8 mouse cellular contexts compared by ENCODE assay signal in genomic region chr19:60789452-60789851, GRCm38 (mm10). TPM values are rescaled to one million over a fixed set of nuclear protein-coding genes. Genes with fewer than 3 reads are reported as not detected.
DNase-seq lines count a peak whose midpoint lies in the region; ATAC-seq and TF ChIP-seq lines count a peak whose summit lies in the region.

No protein-coding gene starts in this region.

- H3K9ac ChIP-seq in hindbrain, embryonic 15.5 days = peak overlapping the region; percentile 82
- H3K9ac ChIP-seq in midbrain, postnatal 0 days (replicated peaks; ENCODE audit: low read length, poor library complexity, severe bottlenecking) = peak overlapping the region; percentile 100

- no peak for DNase-seq in layer of hippocampus, adult 2 months (ENCODE audit: low spot score in 2 of 2)
- no peak for DNase-seq in layer of hippocampus, adult 11-12 months (ENCODE audit: low spot score)
- DNase-seq in midbrain, postnatal 0 days (ENCODE audit: low spot score) = no peak
- no peak for DNase-seq in layer of hippocampus, adult 18-20 months (ENCODE audit: low spot score in 2 of 2)
- DNase-seq in gastrocnemius, adult 18-20 months (ENCODE audit: low spot score) = no peak
- DNase-seq in testis, postnatal 14 days (ENCODE audit: low spot score) = no peak

- no peaks in the 10 kb centered on the region for H3K27me3 ChIP-seq in hindbrain, embryonic 15.5 days
- H3K27me3 ChIP-seq in midbrain, postnatal 0 days (ENCODE audit: insufficient read depth, low read length) = no peaks in the 10 kb centered on the region

- WGBS in hindbrain, embryonic 15.5 days = 1% methylated on average over 7 of the region's 7 CpGs
- 2% methylated on average over 7 of the region's 7 CpGs for WGBS in midbrain, postnatal 0 days

- peak overlapping the region; percentile 98 for H3K4me3 ChIP-seq in layer of hippocampus, adult 2 months
- peak overlapping the region; percentile 95 for H3K4me3 ChIP-seq in brown adipose tissue, adult 24 weeks (ENCODE audit: insufficient read depth, low read depth, low read length)
- peak overlapping the region; percentile 85 for H3K4me3 ChIP-seq in hindbrain, embryonic 15.5 days
- peak overlapping the region; percentile 97 for H3K4me3 ChIP-seq in midbrain, postnatal 0 days (ENCODE audit: low read depth, low read length)

- ATAC-seq in hindbrain, embryonic 15.5 days (ENCODE audit: low FRiP score, low read depth) = no peak
- ATAC-seq in midbrain, postnatal 0 days (ENCODE audit: low FRiP score) = no peak

- H3K27ac ChIP-seq in layer of hippocampus, adult 2 months = peak overlapping the region; percentile 98
- peak overlapping the region; percentile 90 for H3K27ac ChIP-seq in brown adipose tissue, adult 24 weeks (replicated peaks; ENCODE audit: low read depth, low read length)
- no peak overlapping the region; the same call in 1 of the 2 replicates for H3K27ac ChIP-seq in hindbrain, embryonic 15.5 days (replicated peaks)
- peak overlapping the region; percentile 98; the same call in 1 of the 2 replicates for H3K27ac ChIP-seq in midbrain, postnatal 0 days (ENCODE audit: low read depth, low read length)

- TF ChIP-seq CTCF in layer of hippocampus, adult 2 months (conservative IDR thresholded peaks at IDR 0.05) = no peak
- no peak for TF ChIP-seq CTCF in midbrain, postnatal 0 days (IDR thresholded peaks at IDR 0.05)

- no peaks in the 10 kb centered on the region for H3K9me3 ChIP-seq in hindbrain, embryonic 15.5 days
- no peaks in the 10 kb centered on the region for H3K9me3 ChIP-seq in midbrain, postnatal 0 days (ENCODE audit: low read length)

- H3K36me3 ChIP-seq in hindbrain, embryonic 15.5 days = no peaks in the 10 kb centered on the region
- H3K36me3 ChIP-seq in midbrain, postnatal 0 days (ENCODE audit: insufficient read depth, low read length) = no peaks in the 10 kb centered on the region

- peak overlapping the region; percentile 60 for H3K4me2 ChIP-seq in hindbrain, embryonic 15.5 days
- peak overlapping the region; percentile 73 for H3K4me2 ChIP-seq in midbrain, postnatal 0 days (ENCODE audit: low read depth, low read length, poor library complexity, severe bottlenecking)

- peaks cover 7% of the 10 kb centered on the region; the same call in 1 of the 2 replicates for H3K4me1 ChIP-seq in brown adipose tissue, adult 24 weeks (ENCODE audit: control insufficient read depth, insufficient read depth, insufficient read length, low read length)
- peaks cover 31% of the 10 kb centered on the region for H3K4me1 ChIP-seq in hindbrain, embryonic 15.5 days (replicated peaks)
- H3K4me1 ChIP-seq in midbrain, postnatal 0 days (ENCODE audit: insufficient read depth, low read length) = peaks cover 3% of the 10 kb centered on the region; the same call in 1 of the 2 replicates

RNA-seq across cellular contexts. Expression of gene Eif3a, which starts 1.0 kb away (rescaled TPM):
- 100 to 1,000 TPM; 105 to 106 TPM for total RNA-seq in layer of hippocampus, adult 2 months (2021)
- polyA plus RNA-seq in brown adipose tissue, adult 24 weeks (2012; ENCODE audit: insufficient read depth, insufficient read length, missing spikeins) = 79.1 and 88.5 TPM in 2 replicates
- polyA plus RNA-seq in hindbrain, embryonic 15.5 days (2015; fragmentation: Nextera tagmentation; extraction: Ambion mirVana) = 101 and 107 TPM in 2 replicates
- 86.5 and 119 TPM in 2 replicates for total RNA-seq in midbrain, postnatal 0 days (2014; rRNA removed)
- 78.3 and 87.0 TPM in 2 replicates for polyA plus RNA-seq in midbrain, postnatal 0 days (2015; fragmentation: Nextera tagmentation; extraction: Ambion mirVana)
- 10 to 100 TPM; 95.6 to 99.8 TPM for total RNA-seq in layer of hippocampus, adult 18-20 months (2021)
- total RNA-seq in gastrocnemius, adult 18-20 months (2021) = 10 to 100 TPM; 83.7 to 95.7 TPM

RNA-seq across cellular contexts. Expression of gene Fam45a, which starts 21.9 kb away (rescaled TPM):
- 10 to 100 TPM; 42.7 to 47.7 TPM for total RNA-seq in layer of hippocampus, adult 2 months (2021)
- 27.5 and 27.7 TPM in 2 replicates for polyA plus RNA-seq in brown adipose tissue, adult 24 weeks (2012; ENCODE audit: insufficient read depth, insufficient read length, missing spikeins)
- polyA plus RNA-seq in hindbrain, embryonic 15.5 days (2015; fragmentation: Nextera tagmentation; extraction: Ambion mirVana) = 41.2 and 42.9 TPM in 2 replicates
- total RNA-seq in midbrain, postnatal 0 days (2014; rRNA removed) = 39.8 and 47.5 TPM in 2 replicates
- polyA plus RNA-seq in midbrain, postnatal 0 days (2015; fragmentation: Nextera tagmentation; extraction: Ambion mirVana) = 45.5 and 46.4 TPM in 2 replicates
- total RNA-seq in layer of hippocampus, adult 18-20 months (2021) = 10 to 100 TPM; 44.5 to 45.3 TPM
- total RNA-seq in gastrocnemius, adult 18-20 months (2021) = 10 to 100 TPM; 11.9 to 12.4 TPM

RNA-seq across cellular contexts. Expression of gene Nanos1, which starts 33.7 kb away (rescaled TPM):
- 10 to 100 TPM; 14.8 to 16.8 TPM for total RNA-seq in layer of hippocampus, adult 2 months (2021)
- not detected in 2 replicates for polyA plus RNA-seq in brown adipose tissue, adult 24 weeks (2012; ENCODE audit: insufficient read depth, insufficient read length, missing spikeins)
- 19.4 and 19.7 TPM in 2 replicates for polyA plus RNA-seq in hindbrain, embryonic 15.5 days (2015; fragmentation: Nextera tagmentation; extraction: Ambion mirVana)
- 49.3 and 53.1 TPM in 2 replicates for total RNA-seq in midbrain, postnatal 0 days (2014; rRNA removed)
- polyA plus RNA-seq in midbrain, postnatal 0 days (2015; fragmentation: Nextera tagmentation; extraction: Ambion mirVana) = 19.6 and 20.8 TPM in 2 replicates
- total RNA-seq in layer of hippocampus, adult 18-20 months (2021) = 10 to 100 TPM; 18.5 TPM
- total RNA-seq in gastrocnemius, adult 18-20 months (2021) = under 1 TPM in 1 of 2 experiments, not detected in 1; 0.07 TPM

Comparison
In these comparisons a context has a peak if more than half of its experiments do, and no peak if none do; other contexts are left out.
1. RNA of gene Nanos1, which starts 33.7 kb away (total RNA-seq): 49.3 to 53.1 TPM in midbrain, postnatal 0 days, 18.5 TPM in layer of hippocampus, adult 18-20 months and 14.8 to 16.8 TPM in layer of hippocampus, adult 2 months; 0.07 TPM in gastrocnemius, adult 18-20 months; every median in the first group is over 10 times any median in the second.
2. Peak in every context shown above with its lines, with median percentiles within 50 percentile points of each other: H3K4me3 ChIP-seq.